Mouse (Mus musculus) CH12F3 (cell line): Measurements from ENCODE around the gene Arhgdig.

Source experiments
- in situ Hi-C: fragments of 300-500 bp; cut with MboI; formaldehyde crosslinking; loops from 2 replicates; pipeline ENCODE4 v1.14.3; 2020; ENCODE audit warnings: low sequenced_read_pairs

The Arhgdig gene

GRCm38 (mm10) chr17:26207686-26208085, at the start of gene Arhgdig:
Arhgdig (minus strand) TSS chr17:26207786.
- in situ Hi-C loops = no loop called here

GRCm38 (mm10) chr17:26255313-26255712, 47.7 kb upstream of the Arhgdig start:
- in situ Hi-C loops = no loop called here

DNA sequence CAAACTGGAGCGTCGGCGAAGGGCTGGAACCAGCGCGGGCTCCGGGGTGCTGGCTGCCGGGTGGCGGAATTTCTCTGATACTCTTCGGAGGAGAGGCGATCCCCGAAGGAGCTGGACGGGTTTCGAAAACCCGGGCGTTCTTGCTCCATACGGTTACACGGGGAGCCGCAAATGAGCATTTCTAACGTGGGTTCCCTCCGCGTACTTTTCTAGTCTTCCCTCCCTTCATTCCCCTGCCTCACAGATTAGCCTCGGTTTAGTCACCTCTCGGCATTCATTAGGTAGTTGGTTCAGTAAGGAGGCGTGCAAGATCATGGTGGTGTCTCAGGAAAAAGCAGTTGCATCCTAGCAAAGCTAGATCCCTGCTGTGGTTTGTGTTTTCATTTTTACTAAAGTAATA, 45.8 kb upstream of the Arhgdig start:
- in situ Hi-C loops = no loop called here

DNA sequence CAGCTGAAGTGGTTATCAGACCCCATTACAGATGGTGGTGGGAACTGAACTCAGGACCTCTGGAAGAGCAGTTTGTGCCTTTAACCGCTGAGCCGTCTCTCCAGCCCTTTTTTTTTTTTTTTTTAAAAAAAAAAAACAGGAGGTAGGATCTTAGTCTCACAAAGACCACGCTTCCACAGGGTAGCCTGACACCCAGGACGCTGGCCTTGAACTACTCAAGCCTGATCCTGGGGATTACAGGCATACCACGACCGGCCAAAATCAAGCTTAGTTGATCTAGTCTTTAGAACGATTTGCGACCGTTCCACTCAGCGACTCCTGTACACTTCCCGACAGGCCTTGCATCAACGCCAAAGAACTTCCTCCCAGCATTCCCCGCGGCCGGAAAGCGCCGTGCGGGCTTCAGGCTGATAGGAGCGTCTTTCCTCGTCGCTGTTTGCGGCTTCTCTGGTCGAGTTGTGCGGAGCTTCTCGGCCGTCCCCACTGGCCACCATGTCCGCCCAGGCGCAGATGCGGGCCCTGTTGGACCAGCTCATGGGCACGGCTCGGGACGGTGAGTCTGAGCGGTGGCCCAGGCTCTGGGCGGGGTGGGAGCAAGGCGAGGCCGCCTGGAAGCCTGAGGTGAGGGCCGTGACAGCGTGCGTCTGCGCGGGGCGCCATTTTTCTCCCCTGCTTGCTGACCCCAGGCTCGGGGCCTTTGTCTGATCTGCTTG, 45.1 kb upstream of the Arhgdig start, which contains the start of gene Luc7l:
Luc7l (plus strand) TSS at position 358 of the 713 bp plus-strand sequence.
- in situ Hi-C loops = no loop called here

- in situ Hi-C loops = no loop called here
Measured at GRCm38 (mm10) chr17:26251886-26252538, 44.4 kb upstream of the Arhgdig start.

- in situ Hi-C loops = no loop called here
Measured at GRCm38 (mm10) chr17:26244101-26244841, 36.7 kb upstream of the Arhgdig start, which contains the start of gene Fam234a. Fam234a (minus strand) TSS chr17:26244242.

DNA sequence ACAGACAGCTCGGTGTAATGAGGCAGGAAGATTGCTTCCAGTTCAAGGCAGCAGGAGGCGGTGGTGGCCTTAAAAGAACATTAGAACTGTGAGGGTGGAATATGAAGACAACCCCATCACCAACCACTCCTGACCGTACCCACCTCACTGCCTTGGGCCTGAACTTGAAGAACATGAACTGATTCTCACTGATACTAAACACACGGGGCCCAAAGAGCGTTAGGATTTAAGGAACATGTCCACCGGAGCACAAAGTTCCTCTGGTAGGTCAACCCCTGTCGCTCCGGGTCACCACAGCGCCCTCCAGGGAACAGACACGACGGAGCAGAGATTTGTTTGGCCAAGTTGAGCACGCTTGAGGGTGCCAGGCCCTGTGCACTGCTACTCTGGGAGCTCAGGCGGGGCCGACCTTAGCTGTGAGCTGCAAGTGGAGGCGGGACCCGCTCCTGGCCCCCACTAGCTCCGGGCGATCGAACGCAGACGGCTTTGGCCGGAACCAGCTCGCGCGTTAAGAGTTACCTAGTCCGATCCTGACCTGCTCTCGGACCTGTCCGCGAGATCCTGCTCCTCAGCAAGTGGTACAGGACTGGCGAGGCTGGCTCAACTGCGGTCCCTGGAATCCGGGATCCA, 36.0 kb upstream of the Arhgdig start:
- in situ Hi-C loops = no loop called here

- in situ Hi-C loops = no loop called here
Measured at GRCm38 (mm10) chr17:26240990-26241389, 33.4 kb upstream of the Arhgdig start.

GRCm38 (mm10) chr17:26240120-26240790, 32.7 kb upstream of the Arhgdig start:
- in situ Hi-C loops = no loop called here

- in situ Hi-C loops = no loop called here
Measured at GRCm38 (mm10) chr17:26239551-26239950, 32.0 kb upstream of the Arhgdig start.

DNA sequence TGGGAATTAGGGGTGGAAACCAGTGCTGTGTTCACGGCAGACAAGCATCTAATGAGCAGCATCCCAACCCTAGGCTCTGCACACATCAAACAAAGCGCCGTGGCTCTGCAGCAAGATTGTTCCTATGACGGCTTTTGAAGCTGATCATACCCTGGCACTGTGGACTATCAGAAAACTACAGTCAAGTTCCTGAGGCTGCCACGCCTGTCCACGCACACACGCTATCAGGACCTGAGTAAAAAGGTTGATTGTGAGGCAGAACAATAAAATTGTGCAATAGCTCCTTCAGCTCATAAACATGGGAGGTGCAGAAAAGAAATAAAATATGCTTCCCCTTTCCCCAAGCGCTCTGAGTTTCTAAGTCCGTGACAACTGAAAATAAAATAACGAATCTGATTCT, 30.1 kb upstream of the Arhgdig start:
- in situ Hi-C loops = no loop called here

- in situ Hi-C loops = no loop called here
Measured at GRCm38 (mm10) chr17:26235077-26235815, 27.7 kb upstream of the Arhgdig start.

GRCm38 (mm10) chr17:26234386-26234785, 26.8 kb upstream of the Arhgdig start:
- in situ Hi-C loops = no loop called here

GRCm38 (mm10) chr17:26232863-26233262, 25.3 kb upstream of the Arhgdig start:
- in situ Hi-C loops = no loop called here

DNA sequence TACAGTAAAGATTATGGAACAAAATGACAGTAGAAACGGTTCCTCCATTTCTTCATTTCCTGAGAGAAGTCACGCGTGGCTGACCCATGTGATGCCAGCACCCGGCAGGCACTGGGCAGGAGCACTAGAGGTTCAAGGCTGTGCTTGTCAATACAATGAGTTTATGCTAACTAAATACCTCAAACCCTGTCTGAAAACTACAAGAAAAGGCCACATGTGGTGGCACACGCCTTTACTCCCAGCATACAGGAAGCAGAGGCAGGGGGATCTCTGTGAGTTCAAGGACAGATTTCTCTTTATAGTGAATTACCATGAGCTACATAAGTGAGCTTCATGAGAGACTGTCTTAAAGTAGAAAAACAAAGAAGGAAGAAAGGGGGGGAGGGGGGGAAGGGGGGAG, 23.6 kb upstream of the Arhgdig start:
- in situ Hi-C loops = no loop called here

DNA sequence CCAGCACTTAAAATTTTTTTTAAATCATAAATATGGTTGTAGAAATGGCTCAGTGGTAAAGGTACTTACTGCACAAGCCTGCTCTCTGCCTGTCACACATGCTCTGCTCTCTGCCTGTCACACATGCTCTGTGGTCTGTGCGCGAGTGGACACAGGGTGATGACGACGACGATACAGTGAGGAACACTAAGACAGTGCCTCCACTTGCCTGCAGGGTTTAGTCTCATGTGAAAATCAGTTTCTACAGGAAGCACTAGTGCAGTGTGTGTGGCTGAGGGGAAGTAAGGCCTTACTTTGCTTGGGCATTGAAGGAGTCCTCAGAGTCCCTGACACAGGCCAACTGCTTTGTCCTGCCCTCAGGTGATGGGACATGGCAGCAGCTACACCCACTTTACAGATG, 22.2 kb upstream of the Arhgdig start:
- in situ Hi-C loops = no loop called here

DNA sequence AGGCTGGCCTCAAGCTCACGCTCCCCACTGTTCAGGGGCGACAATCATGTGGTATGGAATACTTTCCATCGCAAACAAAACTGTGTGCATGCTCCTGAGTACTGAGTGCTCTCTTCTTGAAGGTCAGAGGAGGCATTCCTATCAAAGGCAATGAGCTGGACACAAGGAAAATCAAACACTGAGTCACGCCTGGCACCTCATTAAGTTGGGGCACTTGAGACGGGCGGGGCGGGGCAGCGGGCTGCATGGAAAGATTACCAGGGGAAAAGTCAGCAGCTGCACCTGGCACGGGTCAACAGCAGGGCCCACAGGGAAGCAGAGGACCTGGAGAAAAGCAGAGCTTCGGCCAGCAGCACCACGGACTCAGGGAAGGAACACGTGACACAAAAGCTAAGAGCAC, 17.6 kb upstream of the Arhgdig start:
- in situ Hi-C loops = no loop called here

GRCm38 (mm10) chr17:26221508-26221907, 13.9 kb upstream of the Arhgdig start:
- in situ Hi-C loops = no loop called here

- in situ Hi-C loops = no loop called here
Measured at GRCm38 (mm10) chr17:26212681-26213080, 5.1 kb upstream of the Arhgdig start.

- in situ Hi-C loops = no loop called here
Measured at GRCm38 (mm10) chr17:26212241-26212640, 4.7 kb upstream of the Arhgdig start.
